Mouse (Mus musculus): ENCODE data around the gene Tax1bp3. TPM values are rescaled to one million over a fixed set of nuclear protein-coding genes. Genes with fewer than 3 reads are reported as not detected.

The Tax1bp3 gene
- polyA plus RNA-seq, 1 experiment: 221 TPM

DNA sequence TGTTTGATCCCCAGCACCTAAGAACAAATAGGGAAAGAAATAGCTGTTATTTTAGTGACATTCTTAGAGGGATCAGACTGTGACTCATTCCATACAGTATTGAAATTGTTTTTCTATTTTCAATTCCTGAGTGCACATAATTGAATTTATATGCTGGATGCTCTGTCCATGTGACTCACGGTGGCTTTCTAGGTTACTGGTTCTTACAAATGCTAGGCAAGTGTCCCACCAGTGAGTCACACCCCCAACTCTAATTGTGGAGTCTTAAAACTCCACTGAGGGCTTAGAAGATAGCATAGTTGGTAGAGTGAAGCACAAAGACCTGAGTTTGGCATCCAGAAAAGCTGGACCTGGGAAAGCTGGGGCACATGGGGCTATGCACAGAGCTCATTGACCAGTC lies 43.8 kb downstream of the Tax1bp3 start:
- no peak for DNase-seq (ENCODE audit: low read depth, low spot score)
- 77% methylated on average over 1 of the region's 1 CpGs for WGBS

DNA sequence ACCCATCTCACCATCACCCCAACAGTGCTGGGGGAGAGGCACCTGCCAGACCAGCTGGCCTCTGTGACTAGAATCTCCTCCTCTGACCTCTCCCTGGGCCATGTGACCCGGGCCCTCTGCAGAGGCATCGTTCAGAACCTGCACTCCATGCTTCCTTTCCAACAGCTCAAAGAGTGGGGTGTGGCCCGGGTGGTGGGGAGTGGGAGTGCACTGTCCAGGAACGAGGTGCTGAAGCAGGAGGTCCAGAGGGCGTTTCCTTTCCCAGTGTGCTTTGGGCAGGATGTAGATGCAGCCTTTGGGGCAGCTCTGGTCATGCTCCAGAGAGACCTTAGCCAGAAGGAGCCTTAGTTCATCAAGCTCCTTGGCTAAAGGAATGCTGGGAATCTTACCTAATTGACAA lies 46.0 kb downstream of the Tax1bp3 start:
- 29% methylated on average over 5 of the region's 5 CpGs for WGBS
- DNase-seq (ENCODE audit: low read depth, low spot score): no peak

DNA sequence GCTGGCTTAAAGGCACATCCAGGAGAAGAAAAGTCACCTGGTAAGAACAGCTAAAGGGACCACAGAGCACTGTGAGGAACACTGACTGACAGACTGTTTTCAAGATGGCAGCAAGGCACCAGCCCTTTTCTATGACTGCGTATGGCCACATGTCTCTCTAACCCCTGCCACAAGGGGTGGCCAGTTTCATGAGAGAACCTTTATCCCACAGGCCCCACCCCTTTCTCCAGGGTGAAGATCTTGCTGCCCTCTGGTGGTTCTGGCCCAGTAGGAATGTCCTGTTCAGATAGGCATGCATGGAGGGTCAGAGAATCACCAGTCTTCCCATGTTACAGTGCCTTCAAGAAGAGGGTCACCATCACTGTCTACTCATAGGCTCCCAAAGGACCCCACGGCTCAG lies 47.1 kb downstream of the Tax1bp3 start:
- DNase-seq (ENCODE audit: low read depth, low spot score): no peak
- WGBS: 66% methylated on average over 2 of the region's 2 CpGs

DNA sequence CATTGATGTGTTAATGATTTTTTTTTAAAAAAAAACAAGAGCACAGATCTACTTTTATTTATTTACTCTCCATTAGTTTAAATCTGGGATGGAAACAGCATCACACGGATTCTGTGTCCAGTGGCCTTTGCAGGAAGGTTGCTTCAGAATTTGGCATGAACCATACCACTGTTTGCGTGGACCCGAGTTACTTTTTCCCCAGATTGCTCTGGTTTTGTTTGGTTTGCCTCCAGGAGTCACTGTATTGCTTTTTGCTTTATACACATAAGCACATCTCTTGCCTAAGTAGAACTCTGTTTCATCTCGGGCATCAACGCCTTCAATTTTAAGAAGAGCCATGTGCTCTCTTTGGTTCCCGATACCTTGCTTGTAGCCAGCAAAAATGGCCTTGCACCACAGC lies 49.0 kb downstream of the Tax1bp3 start:
- no peak for DNase-seq (ENCODE audit: low read depth, low spot score)
- 79% methylated on average over 6 of the region's 6 CpGs for WGBS

DNA sequence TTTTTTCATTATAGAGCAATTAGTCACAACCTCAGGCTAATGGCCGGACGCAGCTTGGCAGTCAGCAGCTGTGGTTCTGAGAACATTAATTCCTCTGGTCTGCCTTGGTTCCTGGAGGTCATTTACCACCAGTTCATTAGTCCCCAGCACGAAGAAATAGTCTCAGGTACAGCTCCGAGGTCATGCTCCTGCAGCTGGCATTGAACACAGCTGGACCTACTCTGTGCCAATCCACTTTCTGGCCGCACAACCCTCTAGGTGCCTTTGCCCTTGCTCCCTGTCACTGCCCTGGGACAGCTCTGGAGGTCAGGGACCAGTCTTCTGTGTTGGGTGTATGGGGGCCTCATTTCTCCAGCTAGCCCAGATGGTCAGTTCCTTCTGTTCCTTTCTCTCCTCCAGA lies 52.0 kb downstream of the Tax1bp3 start:
- DNase-seq (ENCODE audit: low read depth, low spot score): no peak
- 77% methylated on average over 5 of the region's 5 CpGs for WGBS

DNA sequence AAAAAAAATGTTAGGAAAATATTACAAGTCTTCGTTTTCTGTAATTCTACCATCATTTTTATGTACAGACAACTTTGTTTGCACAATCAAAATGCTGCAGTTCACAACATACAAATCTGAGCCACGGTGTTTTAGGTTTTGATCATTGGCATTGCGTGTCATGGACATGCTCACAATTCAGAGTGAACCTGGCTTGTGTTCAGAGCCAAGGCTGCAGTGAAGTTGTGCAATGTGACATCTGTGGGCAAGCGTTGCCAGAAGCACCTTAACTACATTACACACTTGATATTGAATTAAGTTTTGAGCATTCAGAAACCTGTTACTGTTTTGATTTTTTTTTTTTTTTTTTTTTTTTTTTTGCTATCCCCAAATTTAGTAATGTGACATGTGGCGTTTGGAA lies 53.2 kb downstream of the Tax1bp3 start:
- no peak for DNase-seq (ENCODE audit: low read depth, low spot score)
- WGBS: 83% methylated on average over 5 of the region's 5 CpGs

DNA sequence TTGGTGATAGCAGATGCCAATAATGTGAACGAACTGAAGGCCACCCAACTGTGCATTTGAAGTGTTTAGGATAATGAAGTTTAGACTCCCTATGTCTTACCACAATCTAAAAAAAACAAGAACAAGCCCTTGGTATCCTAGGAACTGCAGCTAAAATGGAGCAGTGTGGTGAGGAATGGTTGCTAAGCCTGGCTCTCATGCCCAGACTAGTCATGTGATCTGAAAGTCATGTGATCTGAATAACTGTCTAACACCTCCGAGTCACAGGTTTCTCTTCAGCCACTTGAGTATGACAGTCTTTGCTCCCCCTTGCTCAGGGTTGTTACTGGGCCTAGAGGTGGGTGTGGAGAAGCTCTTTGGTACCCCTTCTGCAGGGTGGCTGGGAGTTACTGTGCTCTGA lies 55.6 kb downstream of the Tax1bp3 start:
- WGBS: 51% methylated on average over 2 of the region's 2 CpGs

More for the DNA sequence above, 55.6 kb downstream of the Tax1bp3 start:
- DNase-seq (ENCODE audit: low read depth, low spot score): no peak

Other genes starting within 250 kb of the Tax1bp3 start
- 118 and 136 TPM in 2 replicates for gene Atp2a3, start 215.9 kb upstream of the Tax1bp3 start, polyA plus RNA-seq (2012; rRNA removed)
- 6.5 and 11.8 TPM in 2 replicates for gene P2rx1, start 178.0 kb upstream of the Tax1bp3 start, polyA plus RNA-seq (2012; rRNA removed)
- 3.8 and 4.2 TPM in 2 replicates for gene Camkk1, start 158.1 kb upstream of the Tax1bp3 start, polyA plus RNA-seq (2012; rRNA removed)
- gene Ncbp3, start 129.3 kb upstream of the Tax1bp3 start, polyA plus RNA-seq (2012; rRNA removed): 2.2 and 2.4 TPM in 2 replicates
- gene Itgae, start 86.5 kb upstream of the Tax1bp3 start, polyA plus RNA-seq (2012; rRNA removed): 5.4 and 12.1 TPM in 2 replicates
- 3.1 and 3.6 TPM in 2 replicates for gene Haspin, start 38.8 kb upstream of the Tax1bp3 start, polyA plus RNA-seq (2012; rRNA removed)
- gene P2rx5, start 16.7 kb upstream of the Tax1bp3 start, polyA plus RNA-seq (2012; rRNA removed): 0.43 and 0.44 TPM in 2 replicates
- gene Emc6, start within 50 bp of the Tax1bp3 start, polyA plus RNA-seq (2012; rRNA removed): 37.8 and 40.2 TPM in 2 replicates
- 14.2 and 19.4 TPM in 2 replicates for gene Ctns, start 22.0 kb downstream of the Tax1bp3 start, polyA plus RNA-seq (2012; rRNA removed)
- gene Shpk, start 22.4 kb downstream of the Tax1bp3 start, polyA plus RNA-seq (2012; rRNA removed): 10.4 and 18.9 TPM in 2 replicates
- 0.18 and 0.21 TPM in 2 replicates for gene Trpv1, start 57.2 kb downstream of the Tax1bp3 start, polyA plus RNA-seq (2012; rRNA removed)
- 0.45 and 1.8 TPM in 2 replicates for gene Trpv3, start 90.3 kb downstream of the Tax1bp3 start, polyA plus RNA-seq (2012; rRNA removed)
- gene Aspa, start 152.5 kb downstream of the Tax1bp3 start, polyA plus RNA-seq (2012; rRNA removed): 25.3 and 42.6 TPM in 2 replicates
- 0.02 TPM in 1 of 2 replicates, not detected in the other for gene Gm49340, start 152.7 kb downstream of the Tax1bp3 start, polyA plus RNA-seq (2012; rRNA removed)
- 0.25 TPM in 1 of 2 replicates, not detected in the other for gene Spata22, start 152.7 kb downstream of the Tax1bp3 start, polyA plus RNA-seq (2012; rRNA removed)
- 0.07 TPM in 1 of 2 replicates, not detected in the other for gene Olfr20, start 173.7 kb downstream of the Tax1bp3 start, polyA plus RNA-seq (2012; rRNA removed)
- not detected in 2 replicates for gene Olfr376, start 194.2 kb downstream of the Tax1bp3 start, polyA plus RNA-seq (2012; rRNA removed)
- gene Olfr1, start 222.5 kb downstream of the Tax1bp3 start, polyA plus RNA-seq (2012; rRNA removed): not detected in 2 replicates

Measured in large intestine, adult 2 months (tissue).